Mouse (Mus musculus) cerebellum, adult 2 months (tissue): ENCODE results near the gene A430033K04Rik. TPM values are rescaled to one million over a fixed set of nuclear protein-coding genes. Genes with fewer than 3 reads are reported as not detected.

Experiments used
- DNase-seq, 2 experiments: peaks; one replicate each; pipeline ENCODE4 v3.0.0; 2021
- H3K27ac ChIP-seq: fragments of 200-500 bp; 2 replicates; pipeline ENCODE4 v1.5.1; 2012; ENCODE audit warnings: low read length, control low read depth, inconsistent platforms; ENCODE audit not compliant: insufficient read depth
- H3K27me3 ChIP-seq: fragments of 200-500 bp; 2 replicates; pipeline ENCODE4 v1.6.1; 2012; ENCODE audit warnings: inconsistent platforms, mild to moderate bottlenecking, low read length, moderate library complexity; ENCODE audit not compliant: control insufficient read depth, insufficient read depth
- H3K4me1 ChIP-seq: fragments of 200-500 bp; 2 replicates; pipeline ENCODE4 v1.6.1; 2011; ENCODE audit warnings: low read length; ENCODE audit not compliant: control insufficient read depth, insufficient read depth
- H3K4me3 ChIP-seq: fragments of 200-500 bp; replicated peaks from 2 replicates; pipeline ENCODE3; 2011; ENCODE audit warnings: mild to moderate bottlenecking, low read depth, low read length, control low read depth; ENCODE audit not compliant: insufficient read depth
- CTCF ChIP-seq: fragments of 200-500 bp; IDR thresholded peaks from 2 replicates; pipeline ENCODE4 v1.5.1; 2011; ENCODE audit warnings: low read depth, mild to moderate bottlenecking, control low read depth, low read length, moderate library complexity, borderline replicate concordance; ENCODE audit not compliant: insufficient read depth
- POLR2A ChIP-seq: fragments of 200-500 bp; IDR thresholded peaks from 2 replicates; pipeline ENCODE4 v1.6.1; 2011; ENCODE audit warnings: low read length, control low read depth, borderline replicate concordance; ENCODE audit not compliant: insufficient read depth
- WGBS: fragments of 180-500 bp; shearing (Covaris S2); methylation state at CpG from one replicate; pipeline ENCODE4 v1.1.7; 2018; 5-methylcytosine and 5-hydroxymethylcytosine counted together
- polyA plus RNA-seq: library from polyadenylated mRNA; depleted of rRNA; stranded (reverse); fragments of >200 nt; gene quantifications from 2 replicates; pipeline ENCODE4 v1.2.3, GENCODE M21; 2012; rRNA removed

A430033K04Rik gene
- polyA plus RNA-seq, 1 experiment: 13.2 TPM

DNA sequence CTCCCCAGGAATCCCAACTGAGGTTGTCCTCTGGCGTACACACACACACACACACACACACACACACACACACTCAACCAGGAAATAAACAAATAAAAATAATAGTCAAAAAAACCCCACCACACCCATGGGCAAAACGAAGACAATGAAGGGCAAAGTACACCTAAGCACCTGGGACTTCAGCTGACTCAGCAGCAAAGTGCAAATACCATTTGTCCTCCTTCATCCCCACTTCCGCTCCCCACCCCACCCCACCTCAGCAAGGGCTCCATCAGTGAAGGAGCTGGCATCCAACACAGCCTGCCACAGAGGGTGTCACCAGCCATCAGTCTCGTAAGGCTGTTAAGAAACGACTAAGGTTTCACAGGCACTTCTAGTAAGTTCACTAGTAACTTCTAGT is 64.8 kb downstream of the A430033K04Rik start:
- TF ChIP-seq CTCF: no peak
- TF ChIP-seq POLR2A: no peak
- no peak overlapping the region for H3K27ac ChIP-seq
- H3K27me3 ChIP-seq: no peaks in the 10 kb centered on the region; the same call in 1 of the 2 replicates
- 85% methylated on average over 5 of the region's 5 CpGs for WGBS
- no peak for DNase-seq
- H3K4me3 ChIP-seq: no peak overlapping the region
- H3K4me1 ChIP-seq: no peaks in the 10 kb centered on the region

DNA sequence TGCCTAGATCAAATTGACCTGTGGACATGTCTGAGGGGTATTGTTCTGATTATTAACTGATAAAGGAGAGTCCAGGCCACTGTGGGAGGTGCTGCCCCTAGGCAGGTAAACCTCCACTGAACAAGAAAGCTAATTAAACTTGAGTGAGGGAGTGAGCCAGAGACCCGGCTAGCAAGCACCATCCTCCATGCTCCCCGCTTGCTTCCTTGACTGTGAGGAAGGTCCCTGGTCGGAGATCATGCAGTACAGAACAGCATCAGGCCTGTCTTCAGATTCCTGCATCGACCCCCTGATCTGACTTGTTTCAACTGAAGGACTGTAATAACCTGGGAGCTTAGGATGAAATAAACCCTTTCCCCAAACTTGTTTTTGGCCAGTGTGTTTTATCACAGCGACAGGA is 66.6 kb downstream of the A430033K04Rik start:
- H3K4me3 ChIP-seq: no peak overlapping the region

DNA sequence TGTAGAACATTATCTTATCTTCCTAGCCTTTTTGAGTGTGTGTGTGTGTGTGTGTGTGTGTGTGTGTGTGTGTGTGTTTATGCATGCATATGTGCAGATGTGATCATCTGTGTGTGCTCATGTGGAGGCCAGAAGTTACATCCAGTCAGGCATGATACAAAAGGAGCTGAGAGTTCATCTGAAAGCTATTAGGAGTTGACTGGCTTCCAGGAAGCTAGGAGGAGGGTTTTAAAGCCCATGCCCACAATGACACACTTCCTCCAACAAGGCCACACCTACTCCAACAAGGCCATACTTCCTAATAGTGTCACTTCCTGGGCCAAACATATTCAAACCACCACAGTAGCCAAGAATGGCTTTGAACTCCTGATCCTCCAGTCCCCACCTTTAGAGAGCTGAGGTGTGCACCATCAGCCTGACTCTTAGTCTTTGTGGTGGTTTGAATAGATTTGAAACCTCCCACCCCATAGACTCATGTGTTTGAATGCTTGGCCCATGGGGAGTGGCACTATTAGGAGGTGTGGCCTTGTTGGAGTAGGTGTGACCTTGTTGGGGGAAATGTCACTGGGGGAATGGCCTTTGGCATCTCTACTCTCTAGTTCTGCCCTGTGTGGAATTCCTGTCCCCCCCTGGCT is 70.4 kb downstream of the A430033K04Rik start:
- no peak for DNase-seq
- TF ChIP-seq POLR2A: no peak
- no peak for TF ChIP-seq CTCF
- H3K27me3 ChIP-seq: no peaks in the 10 kb centered on the region
- no peak overlapping the region for H3K4me3 ChIP-seq
- no peak overlapping the region for H3K27ac ChIP-seq
- H3K4me1 ChIP-seq: no peaks in the 10 kb centered on the region

More for the DNA sequence above, 66.6 kb downstream of the A430033K04Rik start:
- DNase-seq: no peak
- Histone ChIP-seq H3K27me3 (no peaks in the 10 kb centered on the region; the same call in 1 of the 2 replicates), H3K27ac (no peak overlapping the region), H3K4me1 (no peaks in the 10 kb centered on the region)
- WGBS: 53% methylated on average over 5 of the region's 5 CpGs
- TF ChIP-seq POLR2A: no peak
- TF ChIP-seq CTCF: no peak

DNA sequence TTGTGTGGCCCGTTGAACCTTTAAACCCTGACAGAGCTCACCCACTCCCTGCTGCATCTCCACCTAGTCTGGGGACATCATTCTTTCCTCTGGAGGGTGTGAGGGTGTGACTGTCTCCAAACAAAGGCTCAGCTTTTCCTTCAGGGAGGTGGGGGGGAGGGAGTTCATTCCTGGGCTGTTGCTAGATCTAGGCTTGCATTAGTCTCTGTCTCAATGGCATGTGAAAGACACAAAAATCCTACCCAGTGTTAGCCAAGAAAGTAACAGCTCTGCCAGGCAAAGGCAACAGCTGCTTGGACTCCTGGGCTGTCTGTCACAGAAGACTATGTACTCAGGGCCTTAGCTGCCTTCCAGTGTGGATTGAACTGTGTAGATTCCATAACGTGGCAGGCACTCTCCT is 71.4 kb downstream of the A430033K04Rik start:
- Histone ChIP-seq H3K4me1 (no peaks in the 10 kb centered on the region), H3K27ac (no peak overlapping the region), H3K27me3 (no peaks in the 10 kb centered on the region), H3K4me3 (no peak overlapping the region)
- DNase-seq: no peak
- 53% methylated on average over 2 of the region's 2 CpGs for WGBS
- no peak for TF ChIP-seq POLR2A
- no peak for TF ChIP-seq CTCF

DNA sequence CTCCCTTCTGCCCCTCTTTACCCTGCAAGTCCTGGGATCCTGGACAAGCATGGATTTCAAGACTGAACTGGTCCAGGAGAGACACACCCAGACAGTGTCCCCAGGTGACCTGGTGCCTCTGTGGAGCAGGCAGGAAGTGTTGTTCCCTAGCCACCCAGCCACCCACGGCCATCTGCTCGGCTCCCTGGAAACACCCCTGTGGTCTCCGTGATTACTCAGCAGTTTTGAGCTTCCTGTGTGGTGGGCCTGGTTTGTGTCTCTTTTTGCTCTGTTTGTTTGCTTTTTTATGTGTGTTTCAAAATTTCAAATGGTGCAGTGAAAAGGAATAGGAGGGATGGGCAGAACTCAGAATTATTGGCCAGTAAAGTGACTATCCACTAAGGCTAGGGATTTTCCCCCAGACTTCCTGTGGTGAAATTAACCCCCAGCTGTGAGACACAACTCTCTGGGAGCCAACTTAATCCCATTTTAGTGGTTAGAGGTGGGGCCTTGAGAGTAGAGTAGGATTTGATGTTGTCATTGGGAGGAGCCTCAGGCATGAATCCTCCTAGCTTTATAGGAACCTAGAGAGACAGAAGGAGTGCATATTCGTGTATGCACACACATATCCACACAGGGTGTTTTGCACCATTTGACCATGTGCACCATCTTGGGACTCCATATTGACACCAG is 72.0 kb downstream of the A430033K04Rik start:
- Histone ChIP-seq H3K4me3 (no peak overlapping the region), H3K27ac (no peak overlapping the region), H3K4me1 (no peaks in the 10 kb centered on the region), H3K27me3 (no peaks in the 10 kb centered on the region)
- WGBS: 51% methylated on average over 4 of the region's 4 CpGs
- TF ChIP-seq CTCF (no peak), POLR2A (no peak)
- no peak for DNase-seq

DNA sequence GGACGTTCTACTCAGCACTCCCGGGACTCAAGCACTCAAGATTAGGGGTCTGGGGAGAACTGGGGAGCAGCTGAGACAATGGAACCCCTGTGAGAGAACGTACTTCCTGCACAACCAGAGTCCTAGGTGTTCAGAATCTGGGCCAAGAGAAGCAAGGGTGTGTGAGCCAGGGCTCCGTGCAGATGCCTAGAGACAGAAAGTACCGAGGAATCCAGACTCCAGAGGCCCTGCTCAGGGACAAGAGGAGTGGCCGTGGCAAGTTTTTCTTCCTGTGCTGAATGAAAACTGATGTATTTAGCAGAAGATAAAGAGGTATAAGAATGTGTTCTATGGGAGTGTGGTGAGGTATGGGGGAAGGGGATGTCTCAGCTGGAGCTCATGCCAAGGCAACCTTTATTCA is 74.8 kb downstream of the A430033K04Rik start:
- H3K27me3 ChIP-seq: no peaks in the 10 kb centered on the region
- no peak overlapping the region for H3K4me3 ChIP-seq
- no peak for DNase-seq
- H3K27ac ChIP-seq: no peak overlapping the region
- no peaks in the 10 kb centered on the region for H3K4me1 ChIP-seq
- TF ChIP-seq CTCF: no peak
- no peak for TF ChIP-seq POLR2A
- 43% methylated on average over 6 of the region's 6 CpGs for WGBS

Other genes starting within 250 kb of the A430033K04Rik start
- 18.4 and 19.2 TPM in 2 replicates for gene Zfp157, start 181.4 kb upstream of the A430033K04Rik start, polyA plus RNA-seq
- 0.07 TPM in 1 of 2 replicates, not detected in the other for gene 1700123K08Rik, start 58.1 kb upstream of the A430033K04Rik start, polyA plus RNA-seq
- gene Zfp68, start 3.1 kb upstream of the A430033K04Rik start, polyA plus RNA-seq: 28.9 and 29.8 TPM in 2 replicates
- 31.1 and 32.9 TPM in 2 replicates for gene Fam20c, start 131.7 kb downstream of the A430033K04Rik start, polyA plus RNA-seq
- not detected in 2 replicates for gene Gm5294, start 197.2 kb downstream of the A430033K04Rik start, polyA plus RNA-seq